ENCODE assay signal across 10 mouse cellular contexts in genomic region chr13:93840146-93840545, GRCm38 (mm10).
DNase-seq lines count a peak whose midpoint lies in the region; ATAC-seq and TF ChIP-seq lines count a peak whose summit lies in the region.
"Had no signal": no experiment of that assay in that cellular context is flagged by ENCODE, and none has a peak within 500 bp of the region (broad histone marks: within the 10 kb centered on the region; RNA-seq: fewer than 3 reads in every experiment).

No protein-coding gene starts in this region.

- H3K4me3 ChIP-seq in lung, embryonic 15.5 days: no peak overlapping the region
- no peak overlapping the region for H3K4me3 ChIP-seq in lung, adult 2 months (replicated peaks; ENCODE audit: extremely low read depth, low read depth, low read length)
- no peak overlapping the region for H3K4me3 ChIP-seq in embryonic facial prominence, embryonic 10.5 days
- H3K4me3 ChIP-seq in heart, embryonic 12.5 days: no peak overlapping the region
- no peak overlapping the region for H3K4me3 ChIP-seq in limb, embryonic 15.5 days
- H3K4me3 ChIP-seq: liver, embryonic 15.5 days had no signal

- no peaks in the 10 kb centered on the region for H3K27me3 ChIP-seq in lung, embryonic 15.5 days
- no peaks in the 10 kb centered on the region for H3K27me3 ChIP-seq in embryonic facial prominence, embryonic 10.5 days (replicated peaks; ENCODE audit: low read depth, poor library complexity, severe bottlenecking)
- no peaks in the 10 kb centered on the region for H3K27me3 ChIP-seq in heart, embryonic 12.5 days (replicated peaks)
- H3K27me3 ChIP-seq in limb, embryonic 15.5 days: no peaks in the 10 kb centered on the region
- H3K27me3 ChIP-seq: liver, embryonic 15.5 days; Patski had no signal

- TF ChIP-seq POLR2A in lung, adult 2 months (IDR thresholded peaks at IDR 0.05; ENCODE audit: borderline replicate concordance, extremely low read depth, low read depth, low read length): no peak

- H3K4me1 ChIP-seq in lung, embryonic 15.5 days: peaks cover 36% of the 10 kb centered on the region
- peaks cover 3% of the 10 kb centered on the region for H3K4me1 ChIP-seq in lung, adult 2 months (ENCODE audit: control insufficient read depth, insufficient read depth, low read length)
- peaks cover 54% of the 10 kb centered on the region for H3K4me1 ChIP-seq in embryonic facial prominence, embryonic 10.5 days
- peaks cover 33% of the 10 kb centered on the region for H3K4me1 ChIP-seq in heart, embryonic 12.5 days (replicated peaks)
- H3K4me1 ChIP-seq in limb, embryonic 15.5 days: peaks cover 35% of the 10 kb centered on the region
- H3K4me1 ChIP-seq: liver, embryonic 15.5 days had no signal

- H3K9me3 ChIP-seq in lung, embryonic 15.5 days: no peaks in the 10 kb centered on the region
- no peaks in the 10 kb centered on the region for H3K9me3 ChIP-seq in embryonic facial prominence, embryonic 10.5 days
- peaks cover 8% of the 10 kb centered on the region for H3K9me3 ChIP-seq in heart, embryonic 12.5 days (replicated peaks)
- H3K9me3 ChIP-seq in limb, embryonic 15.5 days: no peaks in the 10 kb centered on the region
- H3K9me3 ChIP-seq: liver, embryonic 15.5 days had no signal

- WGBS in lung, embryonic 15.5 days: 43% methylated on average over 2 of the region's 2 CpGs
- 61% methylated on average over 2 of the region's 2 CpGs for whole genome bisulfite sequencing in lung, adult 2 months
- 61% methylated on average over 2 of the region's 2 CpGs for WGBS in embryonic facial prominence, embryonic 10.5 days
- WGBS in heart, embryonic 12.5 days: 26% methylated on average over 2 of the region's 2 CpGs
- 38% methylated on average over 2 of the region's 2 CpGs for WGBS in limb, embryonic 15.5 days

- DNase-seq in lung, adult 2 months: no peak
- no peak for DNase-seq in embryonic facial prominence, embryonic 10.5 days (ENCODE audit: low spot score)
- DNase-seq in frontal cortex, postnatal 25 days (ENCODE audit: low spot score in 2 of 2): no peak
- DNase-seq in cerebellum, adult 11-12 months: no peak
- DNase-seq: cerebellum, adult 9-10 months had no signal

- no peak for ATAC-seq in lung, embryonic 15.5 days (ENCODE audit: borderline replicate concordance, extremely low read depth, low FRiP score, low TSS enrichment)
- no peak for ATAC-seq in heart, embryonic 12.5 days (ENCODE audit: insufficient number of reproducible peaks, low FRiP score)
- no peak for ATAC-seq in limb, embryonic 15.5 days (ENCODE audit: insufficient number of reproducible peaks, low FRiP score, low TSS enrichment, low read depth)
- ATAC-seq: Patski had no signal

- H3K4me2 ChIP-seq in lung, embryonic 15.5 days: no peak overlapping the region
- no peak overlapping the region for H3K4me2 ChIP-seq in heart, embryonic 12.5 days
- no peak overlapping the region for H3K4me2 ChIP-seq in limb, embryonic 15.5 days
- H3K4me2 ChIP-seq: liver, embryonic 15.5 days had no signal

- TF ChIP-seq CTCF in lung, adult 2 months (IDR thresholded peaks at IDR 0.05; ENCODE audit: insufficient read depth, low read length): no peak

- H3K27ac ChIP-seq in lung, embryonic 15.5 days: peak overlapping the region; percentile 87
- peak overlapping the region; percentile 85 for H3K27ac ChIP-seq in embryonic facial prominence, embryonic 10.5 days (replicated peaks)
- H3K27ac ChIP-seq in heart, embryonic 12.5 days (ENCODE audit: poor library complexity, severe bottlenecking): peak overlapping the region; percentile 76; the same call in 1 of the 2 replicates
- H3K27ac ChIP-seq in limb, embryonic 15.5 days: peak overlapping the region; percentile 95
- H3K27ac ChIP-seq: liver, embryonic 15.5 days had no signal

- H3K9ac ChIP-seq in lung, embryonic 15.5 days: no peak overlapping the region
- H3K9ac ChIP-seq in heart, embryonic 12.5 days: no peak overlapping the region
- H3K9ac ChIP-seq in limb, embryonic 15.5 days: no peak overlapping the region
- H3K9ac ChIP-seq: liver, embryonic 15.5 days had no signal

- no peaks in the 10 kb centered on the region for H3K36me3 ChIP-seq in lung, embryonic 15.5 days
- no peaks in the 10 kb centered on the region for H3K36me3 ChIP-seq in embryonic facial prominence, embryonic 10.5 days (replicated peaks)
- H3K36me3 ChIP-seq in heart, embryonic 12.5 days: no peaks in the 10 kb centered on the region
- H3K36me3 ChIP-seq in limb, embryonic 15.5 days: no peaks in the 10 kb centered on the region
- H3K36me3 ChIP-seq: liver, embryonic 15.5 days had no signal
